Mouse (Mus musculus) bone marrow macrophage, adult 2 months (primary cell): ENCODE data around the gene Samd11.

Source experiments
- CTCF ChIP-seq: IDR thresholded peaks from 2 replicates; pipeline ENCODE4 v1.5.1; 2012; ENCODE audit warnings: low read depth, mild to moderate bottlenecking, low read length, moderate library complexity
- POLR2A ChIP-seq: IDR thresholded peaks from 2 replicates; pipeline ENCODE4 v1.6.1; 2012; ENCODE audit warnings: mild to moderate bottlenecking, low read depth, low read length, borderline replicate concordance

- no peak for TF ChIP-seq POLR2A
- no peak for TF ChIP-seq CTCF
These were observed 37.6 kb downstream of the Samd11 start for GRCm38 (mm10) chr4:156217838-156218237.
